In genomic region chr3:90231075-90231474, GRCm38 (mm10) we compare ENCODE assay signal across 8 mouse cellular contexts. TPM values are rescaled to one million over a fixed set of nuclear protein-coding genes. Genes with fewer than 3 reads are reported as not detected.
DNase-seq lines count a peak whose midpoint lies in the region; ATAC-seq and TF ChIP-seq lines count a peak whose summit lies in the region.

No protein-coding gene starts in this region.

- no peak for TF ChIP-seq CTCF in heart, postnatal 0 days (IDR thresholded peaks at IDR 0.05; ENCODE audit: low read depth)
- TF ChIP-seq CTCF in midbrain, postnatal 0 days (IDR thresholded peaks at IDR 0.05), result peak; percentile 20; the same call in 1 of the 2 replicates

- no peaks in the 10 kb centered on the region for H3K27me3 ChIP-seq in heart, postnatal 0 days (ENCODE audit: control insufficient read depth, insufficient read depth, low read length)
- H3K27me3 ChIP-seq in intestine, embryonic 14.5 days (replicated peaks; ENCODE audit: control insufficient read depth, insufficient read depth, low read length), result no peaks in the 10 kb centered on the region
- no peaks in the 10 kb centered on the region for H3K27me3 ChIP-seq in midbrain, postnatal 0 days (ENCODE audit: insufficient read depth, low read length)

- no peak overlapping the region for H3K27ac ChIP-seq in heart, postnatal 0 days (ENCODE audit: low read depth)
- no peak overlapping the region; the same call in 1 of the 2 replicates for H3K27ac ChIP-seq in brown adipose tissue, adult 24 weeks (replicated peaks; ENCODE audit: low read depth, low read length)
- H3K27ac ChIP-seq in intestine, embryonic 14.5 days (ENCODE audit: low read depth), result peak overlapping the region; percentile 95; the same call in 1 of the 2 replicates
- H3K27ac ChIP-seq in midbrain, postnatal 0 days (ENCODE audit: low read depth, low read length), result no peak overlapping the region

- ATAC-seq in heart, postnatal 0 days (ENCODE audit: insufficient read depth, low read depth), result no peak
- ATAC-seq in intestine, embryonic 14.5 days (replicated peaks; ENCODE audit: low FRiP score, low TSS enrichment, low read depth), result no peak
- no peak for ATAC-seq in midbrain, postnatal 0 days (ENCODE audit: low FRiP score)

- H3K36me3 ChIP-seq in heart, postnatal 0 days (replicated peaks; ENCODE audit: control insufficient read depth, insufficient read depth, low read length), result peaks cover 25% of the 10 kb centered on the region
- H3K36me3 ChIP-seq in intestine, embryonic 14.5 days (ENCODE audit: control insufficient read depth, insufficient read depth, low read length), result peaks cover 21% of the 10 kb centered on the region
- H3K36me3 ChIP-seq in midbrain, postnatal 0 days (ENCODE audit: insufficient read depth, low read length), result peaks cover 10% of the 10 kb centered on the region; the same call in 1 of the 2 replicates

- no peaks in the 10 kb centered on the region for H3K9me3 ChIP-seq in heart, postnatal 0 days (replicated peaks; ENCODE audit: control insufficient read depth, low read length)
- no peaks in the 10 kb centered on the region; the same call in 1 of the 2 replicates for H3K9me3 ChIP-seq in intestine, embryonic 14.5 days (ENCODE audit: control insufficient read depth, low read length)
- H3K9me3 ChIP-seq in midbrain, postnatal 0 days (ENCODE audit: low read length), result no peaks in the 10 kb centered on the region

- no peak for DNase-seq in heart, postnatal 0 days (ENCODE audit: low spot score)
- DNase-seq in heart, adult 18-20 months, result no peak
- DNase-seq in intestine, embryonic 14.5 days (ENCODE audit: low spot score), result no peak
- no peak for DNase-seq in midbrain, postnatal 0 days (ENCODE audit: low spot score)
- DNase-seq in B cell, adult 2 months, result no peak
- DNase-seq in embryo, embryonic 10 days (ENCODE audit: low spot score), result no peak
- DNase-seq in cerebellum, postnatal 10 days, result no peak

- WGBS in heart, postnatal 0 days, result 8% methylated on average over 8 of the region's 8 CpGs
- 10% methylated on average over 8 of the region's 8 CpGs for WGBS in intestine, embryonic 14.5 days
- 15% methylated on average over 8 of the region's 8 CpGs for WGBS in midbrain, postnatal 0 days

- 0 out of 2 replicates have a peak overlapping the region, but pooled peaks have one; percentile 82 for H3K9ac ChIP-seq in heart, postnatal 0 days (replicated peaks; ENCODE audit: low read depth, low read length)
- H3K9ac ChIP-seq in intestine, embryonic 14.5 days (ENCODE audit: low read length), result peak overlapping the region; percentile 80
- no peak overlapping the region for H3K9ac ChIP-seq in midbrain, postnatal 0 days (replicated peaks; ENCODE audit: low read length, poor library complexity, severe bottlenecking)

- peak overlapping the region; percentile 81 for H3K4me3 ChIP-seq in heart, postnatal 0 days (ENCODE audit: low read depth, low read length)
- H3K4me3 ChIP-seq in brown adipose tissue, adult 24 weeks (ENCODE audit: insufficient read depth, low read depth, low read length), result peak overlapping the region; percentile 87
- H3K4me3 ChIP-seq in intestine, embryonic 14.5 days (ENCODE audit: low read depth, low read length), result peak overlapping the region; percentile 83
- peak overlapping the region; percentile 79 for H3K4me3 ChIP-seq in midbrain, postnatal 0 days (ENCODE audit: low read depth, low read length)

- peaks cover 7% of the 10 kb centered on the region for H3K4me1 ChIP-seq in heart, postnatal 0 days (ENCODE audit: control insufficient read depth, insufficient read depth)
- H3K4me1 ChIP-seq in brown adipose tissue, adult 24 weeks (ENCODE audit: control insufficient read depth, insufficient read depth, insufficient read length, low read length), result peaks cover 4% of the 10 kb centered on the region; the same call in 1 of the 2 replicates
- 0 out of 2 replicates have a peak, but pooled peaks cover 3% of the 10 kb centered on the region for H3K4me1 ChIP-seq in intestine, embryonic 14.5 days (replicated peaks; ENCODE audit: control insufficient read depth, insufficient read depth, low read length)
- H3K4me1 ChIP-seq in midbrain, postnatal 0 days (ENCODE audit: insufficient read depth, low read length), result no peaks in the 10 kb centered on the region

- TF ChIP-seq EP300 in heart, postnatal 0 days (IDR thresholded peaks at IDR 0.05; ENCODE audit: low read depth), result 0 out of 2 replicates have a peak, but pooled peaks have one; percentile 22

- peak overlapping the region; percentile 94 for H3K4me2 ChIP-seq in heart, postnatal 0 days (ENCODE audit: low read depth, low read length)
- peak overlapping the region; percentile 64 for H3K4me2 ChIP-seq in intestine, embryonic 14.5 days (ENCODE audit: low read length)
- peak overlapping the region; percentile 83 for H3K4me2 ChIP-seq in midbrain, postnatal 0 days (ENCODE audit: low read depth, low read length, poor library complexity, severe bottlenecking)

RNA-seq across cellular contexts. Expression of gene Jtb, which starts 0.3 kb away (rescaled TPM):
- 78.5 and 87.2 TPM in 2 replicates for total RNA-seq in heart, postnatal 0 days (2014; rRNA removed; ENCODE audit: low replicate concordance)
- 116 TPM in 2 replicates for polyA plus RNA-seq in heart, postnatal 0 days (2015; fragmentation: Nextera tagmentation; extraction: Ambion mirVana)
- 10 to 100 TPM; 51.7 to 54.8 TPM for total RNA-seq in heart, adult 18-20 months (2021)
- polyA plus RNA-seq in brown adipose tissue, adult 24 weeks (2012; ENCODE audit: insufficient read depth, insufficient read length, missing spikeins), result 68.2 and 97.4 TPM in 2 replicates
- polyA plus RNA-seq in intestine, embryonic 14.5 days (2014; fragmentation: Nextera tagmentation; extraction: Ambion mirVana), result 112 and 114 TPM in 2 replicates
- 37.3 and 39.1 TPM in 2 replicates for total RNA-seq in midbrain, postnatal 0 days (2014; rRNA removed)
- polyA plus RNA-seq in midbrain, postnatal 0 days (2015; fragmentation: Nextera tagmentation; extraction: Ambion mirVana), result 115 and 123 TPM in 2 replicates

RNA-seq across cellular contexts. Expression of gene Creb3l4, which starts 12.2 kb away (rescaled TPM):
- 2.4 TPM in 1 of 2 replicates, not detected in the other for total RNA-seq in heart, postnatal 0 days (2014; rRNA removed; ENCODE audit: low replicate concordance)
- polyA plus RNA-seq in heart, postnatal 0 days (2015; fragmentation: Nextera tagmentation; extraction: Ambion mirVana), result 1.2 TPM in 2 replicates
- total RNA-seq in heart, adult 18-20 months (2021), result under 1 TPM in 1 of 2 experiments, not detected in 1; 0.41 TPM
- polyA plus RNA-seq in brown adipose tissue, adult 24 weeks (2012; ENCODE audit: insufficient read depth, insufficient read length, missing spikeins), result not detected in 2 replicates
- polyA plus RNA-seq in intestine, embryonic 14.5 days (2014; fragmentation: Nextera tagmentation; extraction: Ambion mirVana), result 5.8 and 6.9 TPM in 2 replicates
- 0.77 and 1.6 TPM in 2 replicates for total RNA-seq in midbrain, postnatal 0 days (2014; rRNA removed)
- 1.2 and 1.7 TPM in 2 replicates for polyA plus RNA-seq in midbrain, postnatal 0 days (2015; fragmentation: Nextera tagmentation; extraction: Ambion mirVana)

RNA-seq across cellular contexts. Expression of gene Slc39a1, which starts 16.9 kb away (rescaled TPM):
- 157 and 158 TPM in 2 replicates for total RNA-seq in heart, postnatal 0 days (2014; rRNA removed; ENCODE audit: low replicate concordance)
- polyA plus RNA-seq in heart, postnatal 0 days (2015; fragmentation: Nextera tagmentation; extraction: Ambion mirVana), result 93.3 and 95.5 TPM in 2 replicates
- total RNA-seq in heart, adult 18-20 months (2021), result 10 to 100 TPM; 62.0 to 65.5 TPM
- polyA plus RNA-seq in brown adipose tissue, adult 24 weeks (2012; ENCODE audit: insufficient read depth, insufficient read length, missing spikeins), result 46.7 and 53.9 TPM in 2 replicates
- 101 and 104 TPM in 2 replicates for polyA plus RNA-seq in intestine, embryonic 14.5 days (2014; fragmentation: Nextera tagmentation; extraction: Ambion mirVana)
- 73.0 and 75.3 TPM in 2 replicates for total RNA-seq in midbrain, postnatal 0 days (2014; rRNA removed)
- 60.3 and 62.4 TPM in 2 replicates for polyA plus RNA-seq in midbrain, postnatal 0 days (2015; fragmentation: Nextera tagmentation; extraction: Ambion mirVana)

RNA-seq across cellular contexts. Expression of gene Rab13, which starts 17.6 kb away (rescaled TPM):
- 9.7 and 13.7 TPM in 2 replicates for total RNA-seq in heart, postnatal 0 days (2014; rRNA removed; ENCODE audit: low replicate concordance)
- 17.9 and 18.2 TPM in 2 replicates for polyA plus RNA-seq in heart, postnatal 0 days (2015; fragmentation: Nextera tagmentation; extraction: Ambion mirVana)
- 1 to 10 TPM; 4.2 to 4.9 TPM for total RNA-seq in heart, adult 18-20 months (2021)
- 11.5 and 16.6 TPM in 2 replicates for polyA plus RNA-seq in brown adipose tissue, adult 24 weeks (2012; ENCODE audit: insufficient read depth, insufficient read length, missing spikeins)
- 10.2 and 12.3 TPM in 2 replicates for polyA plus RNA-seq in intestine, embryonic 14.5 days (2014; fragmentation: Nextera tagmentation; extraction: Ambion mirVana)
- total RNA-seq in midbrain, postnatal 0 days (2014; rRNA removed), result 3.9 and 5.9 TPM in 2 replicates
- 17.4 and 18.5 TPM in 2 replicates for polyA plus RNA-seq in midbrain, postnatal 0 days (2015; fragmentation: Nextera tagmentation; extraction: Ambion mirVana)

RNA-seq across cellular contexts. Expression of gene Rps27, which starts 17.6 kb away (rescaled TPM):
- 3,347 and 4,005 TPM in 2 replicates for total RNA-seq in heart, postnatal 0 days (2014; rRNA removed; ENCODE audit: low replicate concordance)
- polyA plus RNA-seq in heart, postnatal 0 days (2015; fragmentation: Nextera tagmentation; extraction: Ambion mirVana), result 908 and 957 TPM in 2 replicates
- 1,000 to 10,000 TPM; 1,057 to 1,251 TPM for total RNA-seq in heart, adult 18-20 months (2021)
- polyA plus RNA-seq in brown adipose tissue, adult 24 weeks (2012; ENCODE audit: insufficient read depth, insufficient read length, missing spikeins), result 67.2 and 808 TPM in 2 replicates
- 2,123 and 2,244 TPM in 2 replicates for polyA plus RNA-seq in intestine, embryonic 14.5 days (2014; fragmentation: Nextera tagmentation; extraction: Ambion mirVana)
- total RNA-seq in midbrain, postnatal 0 days (2014; rRNA removed), result 2,807 and 2,947 TPM in 2 replicates
- 773 and 821 TPM in 2 replicates for polyA plus RNA-seq in midbrain, postnatal 0 days (2015; fragmentation: Nextera tagmentation; extraction: Ambion mirVana)
